Mouse (Mus musculus) lung, postnatal 0 days (tissue): ENCODE measurements around the gene Rbm20.

Experiments used
- CTCF ChIP-seq: IDR thresholded peaks from 2 replicates; pipeline ENCODE4 v1.5.1; 2016; ENCODE audit warnings: antibody characterized with exemption, mild to moderate bottlenecking
- EP300 ChIP-seq: IDR thresholded peaks from 2 replicates; pipeline ENCODE4 v1.6.1; 2016; ENCODE audit warnings: antibody characterized with exemption, mild to moderate bottlenecking, control low read depth

DNA sequence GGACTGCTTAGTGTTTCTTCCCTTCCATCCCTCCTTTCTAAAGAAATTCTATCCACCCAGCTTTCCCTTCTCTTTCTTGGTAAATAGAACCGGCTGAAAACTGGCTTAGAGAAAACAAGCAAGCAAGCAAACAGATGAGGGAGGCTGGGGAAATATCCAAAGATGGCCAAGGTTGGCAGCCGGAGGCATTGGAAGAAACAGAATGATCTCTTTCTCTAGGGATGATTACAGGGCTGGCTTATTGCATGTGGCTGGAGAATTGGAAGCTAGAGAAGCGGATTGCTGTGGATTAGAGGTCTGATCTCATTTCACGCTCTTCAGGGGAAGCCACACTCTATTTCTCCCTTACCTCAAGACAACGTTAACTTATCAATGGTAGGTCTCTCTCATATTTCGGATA is 198.1 kb downstream of the Rbm20 start:
- TF ChIP-seq EP300, result no peak
- no peak for TF ChIP-seq CTCF
